Mouse (Mus musculus) midbrain, postnatal 0 days (tissue): ENCODE data around the gene Stt3b. TPM values are rescaled to one million over a fixed set of nuclear protein-coding genes. Genes with fewer than 3 reads are reported as not detected.

Experiments
- ATAC-seq: fragments of 200-750 bp; cut with Nextera tagmentation; 2 replicates; pipeline ENCODE4 v1.8.0; 2017; ENCODE audit warnings: moderate number of reproducible peaks, mild to moderate bottlenecking, moderate TSS enrichment, moderate library complexity; ENCODE audit not compliant: low FRiP score
- DNase-seq: peaks from one replicate; pipeline ENCODE4 v3.0.0-alpha.2; 2015; ENCODE audit warnings: low spot score
- H3K27ac ChIP-seq: fragments of 300-500 bp; sonication (generic); 2 replicates; pipeline ENCODE4 v1.5.1; 2014; ENCODE audit warnings: low read depth, mild to moderate bottlenecking, low read length, mixed read lengths
- H3K27me3 ChIP-seq: fragments of 300-500 bp; sonication (generic); 2 replicates; pipeline ENCODE4 v1.6.1; 2014; ENCODE audit warnings: low read length, control low read depth, mixed read lengths; ENCODE audit not compliant: insufficient read depth
- H3K36me3 ChIP-seq: fragments of 300-500 bp; sonication (generic); 2 replicates; pipeline ENCODE4 v1.6.1; 2014; ENCODE audit warnings: low read length, control low read depth, mixed read lengths; ENCODE audit not compliant: insufficient read depth
- H3K4me1 ChIP-seq: fragments of 300-500 bp; sonication (generic); 2 replicates; pipeline ENCODE4 v1.6.1; 2014; ENCODE audit warnings: mild to moderate bottlenecking, control low read depth, antibody characterized with exemption, low read length, mixed read lengths; ENCODE audit not compliant: insufficient read depth
- H3K4me2 ChIP-seq: fragments of 300-500 bp; sonication (generic); 2 replicates; pipeline ENCODE4 v1.6.1; 2014; ENCODE audit warnings: low read depth, mild to moderate bottlenecking, low read length, mixed read lengths; ENCODE audit not compliant: poor library complexity, severe bottlenecking
- H3K4me3 ChIP-seq: fragments of 300-500 bp; sonication (generic); 2 replicates; pipeline ENCODE4 v1.5.1; 2014; ENCODE audit warnings: low read depth, mild to moderate bottlenecking, low read length, moderate library complexity
- H3K9ac ChIP-seq: fragments of 300-500 bp; sonication (generic); replicated peaks from 2 replicates; pipeline ENCODE4 v1.6.1; 2014; ENCODE audit warnings: mild to moderate bottlenecking, low read length, moderate library complexity, mixed read lengths; ENCODE audit not compliant: poor library complexity, severe bottlenecking
- H3K9me3 ChIP-seq: fragments of 300-500 bp; sonication (generic); 2 replicates; pipeline ENCODE4 v1.6.1; 2016; ENCODE audit warnings: low read length, control low read depth
- CTCF ChIP-seq: IDR thresholded peaks from 2 replicates; pipeline ENCODE4 v1.5.1; 2016; ENCODE audit warnings: antibody characterized with exemption, mild to moderate bottlenecking
- WGBS: fragments of 180-500 bp; shearing (Covaris S2); extraction: QIAGEN DNeasy Blood & Tissue Kit; methylation state at CpG from one replicate; pipeline ENCODE4 v1.1.7; 2014; 5-methylcytosine and 5-hydroxymethylcytosine counted together
- polyA plus RNA-seq: library from polyadenylated mRNA; unstranded; fragments of >200 nt; fragmentation: Nextera tagmentation; extraction: Ambion mirVana; gene quantifications from 2 replicates; pipeline ENCODE4 v1.2.1, GENCODE M21; 2015
- total RNA-seq: library from RNA; depleted of rRNA; stranded (reverse); fragments of >200 nt; gene quantifications from 2 replicates; pipeline ENCODE4 v1.2.3, GENCODE M21; 2014; rRNA removed

Stt3b gene
- total RNA-seq = 93.4 and 94.0 TPM in 2 replicates
- 50.9 and 56.6 TPM in 2 replicates for polyA plus RNA-seq

DNA sequence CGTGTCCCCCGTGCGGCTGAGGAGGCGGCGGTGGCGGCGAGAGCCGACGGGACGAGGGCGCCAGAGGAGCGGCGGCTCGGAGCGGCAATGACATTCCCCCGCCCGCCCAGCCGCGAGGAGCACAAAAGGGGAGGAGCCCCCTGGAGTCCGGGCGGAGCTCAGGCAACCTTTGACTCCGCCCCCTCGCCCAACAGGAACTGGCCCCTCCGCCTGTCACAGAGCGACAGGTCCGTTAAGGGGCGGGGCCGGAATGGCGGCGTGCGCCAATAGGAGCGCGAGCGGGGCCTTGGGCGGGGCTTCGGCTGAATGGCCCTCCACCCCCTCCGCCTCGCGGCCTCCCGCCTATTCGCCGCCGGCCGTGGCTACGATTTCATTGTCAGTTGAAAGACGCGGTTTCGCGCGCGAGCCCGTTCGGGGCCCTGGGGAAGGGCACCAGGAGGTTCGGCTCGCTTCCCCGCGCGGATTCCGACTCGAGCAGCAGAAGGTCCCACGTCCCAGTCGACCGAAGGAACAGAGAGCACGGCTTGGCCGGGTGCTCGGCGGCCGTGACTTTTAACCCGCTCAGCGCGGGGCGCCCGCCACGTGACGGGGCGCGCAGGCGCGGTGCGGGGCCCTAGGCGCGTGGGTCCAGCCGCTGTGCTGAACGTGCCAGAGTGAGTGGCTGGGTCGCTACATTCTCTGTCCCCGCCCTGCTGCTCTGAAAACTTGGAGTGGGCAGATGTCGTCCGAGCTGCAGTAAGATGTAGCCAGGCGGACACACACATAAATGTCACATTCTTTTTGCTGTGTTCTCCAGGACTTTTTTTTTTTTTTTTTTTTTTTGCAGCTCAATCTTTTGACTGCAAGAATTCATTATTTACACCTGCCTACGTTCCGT is at the start of gene Stt3b:
TSS of gene Stt3b (minus strand) at position 76 of the 877 bp plus-strand sequence.
- H3K27ac ChIP-seq = peak within 1 kb of the TSS; percentile 94
- no peaks in the 10 kb centered on the region for H3K9me3 ChIP-seq
- no peaks in the 10 kb centered on the region for H3K27me3 ChIP-seq
- H3K36me3 ChIP-seq = no peaks in the 10 kb centered on the region
- TF ChIP-seq CTCF = peak; percentile 67
- peak within 1 kb of the TSS; percentile 95 for H3K9ac ChIP-seq
- peak; percentile 97 for ATAC-seq
- peak within 1 kb of the TSS; percentile 67 for H3K4me2 ChIP-seq
- DNase-seq = peak; percentile 100
- H3K4me3 ChIP-seq = peak within 1 kb of the TSS; percentile 99
- under 1% methylated on average over 80 of the region's 91 CpGs for WGBS
- H3K4me1 ChIP-seq = peaks cover 9% of the 10 kb centered on the region; the same call in 1 of the 2 replicates

DNA sequence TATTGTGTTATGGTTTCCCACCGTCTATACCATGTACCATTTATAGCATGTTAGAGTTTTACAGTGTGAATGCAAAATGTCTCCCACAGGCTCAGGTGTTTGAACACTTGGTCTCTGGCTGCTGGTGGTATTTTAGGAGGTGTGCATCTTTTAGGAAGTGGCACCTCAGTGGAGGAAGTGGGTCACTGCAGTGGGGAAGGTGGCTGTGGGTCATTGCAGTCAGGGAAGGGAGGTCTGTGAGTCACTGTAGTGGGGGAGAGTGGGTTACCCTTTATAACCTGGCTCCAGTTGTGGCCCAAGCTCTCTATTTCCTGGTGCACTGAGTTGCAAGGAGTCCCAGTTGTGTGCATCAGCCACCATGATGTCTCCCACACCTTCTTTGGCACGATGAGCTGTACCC is 48.2 kb upstream of the Stt3b start:
- WGBS = 87% methylated on average over 2 of the region's 2 CpGs
- H3K9me3 ChIP-seq = no peaks in the 10 kb centered on the region
- no peaks in the 10 kb centered on the region for H3K36me3 ChIP-seq
- H3K4me2 ChIP-seq = no peak overlapping the region
- DNase-seq (no peak), ATAC-seq (no peak)
- no peak overlapping the region for H3K9ac ChIP-seq
- no peak for TF ChIP-seq CTCF
- H3K27me3 ChIP-seq = no peaks in the 10 kb centered on the region
- H3K4me3 ChIP-seq = no peak overlapping the region
- no peaks in the 10 kb centered on the region for H3K4me1 ChIP-seq
- H3K27ac ChIP-seq = no peak overlapping the region

DNA sequence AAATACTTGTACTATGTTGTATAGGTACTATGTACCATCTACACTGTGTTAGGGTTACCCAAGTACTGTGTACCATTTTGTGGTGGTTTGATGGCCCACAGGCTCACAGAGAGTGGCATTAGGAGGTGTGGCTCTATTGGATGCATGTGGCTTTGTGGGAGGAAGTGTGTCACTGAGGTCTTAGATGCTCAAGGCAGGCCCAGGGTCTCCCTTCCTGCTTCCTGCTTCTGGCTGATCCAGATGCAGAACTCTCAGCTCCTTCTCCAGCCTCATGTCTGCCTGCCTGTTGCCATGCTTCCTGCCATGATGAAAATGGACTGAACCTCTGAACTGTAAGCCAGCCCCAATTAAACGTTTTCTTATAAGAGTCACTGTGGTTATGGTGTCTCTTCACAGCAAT is 47.8 kb upstream of the Stt3b start:
- H3K36me3 ChIP-seq = no peaks in the 10 kb centered on the region
- no peaks in the 10 kb centered on the region for H3K9me3 ChIP-seq
- H3K27ac ChIP-seq = no peak overlapping the region
- 97% methylated on average over 1 of the region's 1 CpGs for WGBS
- no peaks in the 10 kb centered on the region for H3K27me3 ChIP-seq
- H3K4me2 ChIP-seq = no peak overlapping the region
- H3K9ac ChIP-seq = no peak overlapping the region
- no peak for DNase-seq
- no peak for ATAC-seq
- H3K4me3 ChIP-seq = no peak overlapping the region
- no peaks in the 10 kb centered on the region for H3K4me1 ChIP-seq
- TF ChIP-seq CTCF = no peak

DNA sequence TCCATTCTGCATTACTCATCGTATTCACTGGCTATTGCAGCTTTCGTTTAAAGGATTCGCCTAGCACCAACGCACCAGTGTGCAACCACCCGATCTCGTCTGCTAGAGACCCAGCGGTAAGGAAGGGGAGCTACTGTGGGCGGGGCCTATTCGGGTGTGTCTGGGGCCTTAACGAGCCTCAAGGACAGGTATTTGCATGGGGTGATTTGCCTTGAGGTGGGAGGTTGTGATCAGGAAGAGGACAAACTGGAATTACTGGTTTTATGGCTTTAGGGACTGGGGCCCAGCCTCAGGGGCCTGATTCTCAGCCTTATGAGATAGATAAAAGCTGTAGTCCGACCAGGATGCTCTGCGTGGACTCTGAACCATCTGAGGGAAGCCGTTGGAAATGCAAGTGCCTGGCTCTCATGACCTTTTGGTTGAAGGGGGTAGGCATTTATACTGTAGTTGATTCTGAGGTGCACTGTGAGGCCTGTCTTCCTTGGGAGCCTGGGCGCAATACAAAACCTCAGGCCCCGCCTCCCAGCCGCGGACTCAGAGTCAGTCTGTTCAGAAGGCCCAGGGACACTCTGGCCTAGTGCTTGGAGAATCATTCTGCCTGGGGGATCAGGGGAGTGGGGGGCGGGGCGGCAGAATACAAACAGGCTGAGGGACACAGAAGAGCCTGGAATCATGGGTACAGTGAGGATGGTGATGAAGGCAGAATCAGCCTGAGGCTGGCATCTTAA is 46.7 kb upstream of the Stt3b start:
- H3K4me2 ChIP-seq = no peak overlapping the region
- no peaks in the 10 kb centered on the region for H3K4me1 ChIP-seq
- H3K36me3 ChIP-seq = no peaks in the 10 kb centered on the region
- no peak for ATAC-seq
- H3K4me3 ChIP-seq = no peak overlapping the region
- no peak overlapping the region for H3K9ac ChIP-seq
- no peaks in the 10 kb centered on the region for H3K27me3 ChIP-seq
- TF ChIP-seq CTCF = no peak
- 43% methylated on average over 19 of the region's 19 CpGs for whole genome bisulfite sequencing
- H3K27ac ChIP-seq = no peak overlapping the region
- no peaks in the 10 kb centered on the region for H3K9me3 ChIP-seq
- no peak for DNase-seq

DNA sequence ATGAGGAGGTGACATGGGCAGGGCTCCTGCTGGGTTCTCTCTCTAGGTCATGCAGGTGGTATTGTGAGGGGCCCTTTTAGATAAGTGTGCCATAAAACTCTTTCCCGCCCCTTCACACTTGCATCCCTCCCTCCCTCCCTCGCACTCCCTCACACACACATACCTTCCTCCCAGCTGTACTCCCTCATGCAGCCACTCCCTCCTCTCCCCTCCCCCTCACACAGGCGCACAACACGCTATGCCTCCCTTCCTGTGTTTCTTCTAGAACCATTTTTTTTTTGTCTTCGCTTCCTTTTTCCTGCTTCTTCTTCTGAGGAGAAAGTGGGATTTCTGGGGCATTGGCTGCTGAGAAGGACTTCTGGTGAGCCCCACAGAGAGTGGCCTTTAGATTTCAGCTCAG is 45.8 kb upstream of the Stt3b start:
- no peaks in the 10 kb centered on the region for H3K9me3 ChIP-seq
- no peak overlapping the region for H3K9ac ChIP-seq
- ATAC-seq = no peak
- H3K4me2 ChIP-seq = no peak overlapping the region
- no peaks in the 10 kb centered on the region for H3K36me3 ChIP-seq
- H3K4me1 ChIP-seq = no peaks in the 10 kb centered on the region
- H3K27ac ChIP-seq = no peak overlapping the region
- TF ChIP-seq CTCF = no peak
- no peak for DNase-seq
- 74% methylated on average over 5 of the region's 5 CpGs for WGBS
- H3K4me3 ChIP-seq = no peak overlapping the region
- no peaks in the 10 kb centered on the region for H3K27me3 ChIP-seq
